ENCODE assay signal across 20 mouse cellular contexts in genomic region chr8:114137181-114137580, GRCm38 (mm10). TPM values are rescaled to one million over a fixed set of nuclear protein-coding genes. Genes with fewer than 3 reads are reported as not detected.
A peak's percentile ranks its signal among the peaks of the same experiment; 100 is the strongest.
DNase-seq lines count a peak whose midpoint lies in the region; ATAC-seq and TF ChIP-seq lines count a peak whose summit lies in the region.
"Had no signal": no experiment of that assay in that cellular context is flagged by ENCODE, and none has a peak within 500 bp of the region (broad histone marks: within the 10 kb centered on the region; RNA-seq: fewer than 3 reads in every experiment).

No protein-coding gene starts in this region.

- peak overlapping the region; percentile 67 for H3K27ac ChIP-seq in heart, adult 2 months
- no peak overlapping the region for H3K27ac ChIP-seq in heart, embryonic 11.5 days (ENCODE audit: low read depth, low read length)
- peak overlapping the region; percentile 61 for H3K27ac ChIP-seq in heart, postnatal 0 days (ENCODE audit: low read depth)
- H3K27ac ChIP-seq: embryonic facial prominence, embryonic 15.5 days; heart, embryonic 13.5 days; hindbrain, embryonic 13.5 days; kidney, embryonic 15.5 days; limb, embryonic 12.5 days; liver, embryonic 15.5 days had no signal

- H3K27me3 ChIP-seq in heart, adult 2 months (ENCODE audit: control insufficient read depth, insufficient read depth, low read length): no peaks in the 10 kb centered on the region
- no peaks in the 10 kb centered on the region for H3K27me3 ChIP-seq in heart, embryonic 11.5 days (ENCODE audit: control insufficient read depth, insufficient read depth, low read length)
- H3K27me3 ChIP-seq in heart, postnatal 0 days (ENCODE audit: control insufficient read depth, insufficient read depth, low read length): no peaks in the 10 kb centered on the region
- H3K27me3 ChIP-seq: CH12.LX; embryonic facial prominence, embryonic 15.5 days; heart, embryonic 13.5 days; hindbrain, embryonic 13.5 days; kidney, embryonic 15.5 days; limb, embryonic 12.5 days; liver, embryonic 15.5 days had no signal

- H3K36me3 ChIP-seq in heart, adult 2 months (ENCODE audit: control insufficient read depth, insufficient read depth, low read length): peaks cover 12% of the 10 kb centered on the region
- no peaks in the 10 kb centered on the region for H3K36me3 ChIP-seq in heart, embryonic 11.5 days (ENCODE audit: control insufficient read depth, insufficient read depth, low read length)
- H3K36me3 ChIP-seq in heart, postnatal 0 days (replicated peaks; ENCODE audit: control insufficient read depth, insufficient read depth, low read length): no peaks in the 10 kb centered on the region
- H3K36me3 ChIP-seq: embryonic facial prominence, embryonic 15.5 days; heart, embryonic 13.5 days; hindbrain, embryonic 13.5 days; kidney, embryonic 15.5 days; limb, embryonic 12.5 days; liver, embryonic 15.5 days had no signal

- DNase-seq in adrenal gland, postnatal 14 days: peak; percentile 24
- no peak for DNase-seq in adrenal gland, adult 8-10 months
- peak; percentile 20 to 27 for DNase-seq in heart, adult 2 months
- peak; percentile 18 for DNase-seq in adipocyte (ENCODE audit: low spot score)
- peak; percentile 34 for DNase-seq in heart, postnatal 0 days (ENCODE audit: low spot score)
- DNase-seq in frontal cortex, postnatal 10 days (ENCODE audit: low spot score in 2 of 2): no peak
- DNase-seq: cerebellum, adult 9-10 months; right cerebral cortex, postnatal 25 days; thymus, adult 2 months had no signal

- TF ChIP-seq CTCF in heart, adult 2 months (IDR thresholded peaks at IDR 0.05): no peak
- no peak for TF ChIP-seq CTCF in heart, postnatal 0 days (IDR thresholded peaks at IDR 0.05; ENCODE audit: low read depth)

- no peak overlapping the region for H3K4me2 ChIP-seq in heart, embryonic 11.5 days
- no peak overlapping the region for H3K4me2 ChIP-seq in heart, postnatal 0 days (ENCODE audit: low read depth, low read length)
- H3K4me2 ChIP-seq: embryonic facial prominence, embryonic 15.5 days; heart, embryonic 13.5 days; hindbrain, embryonic 13.5 days; kidney, embryonic 15.5 days; limb, embryonic 12.5 days; liver, embryonic 15.5 days; midbrain, embryonic 11.5 days had no signal

- no peak overlapping the region for H3K9ac ChIP-seq in heart, adult 2 months (ENCODE audit: low read depth, low read length)
- no peak overlapping the region for H3K9ac ChIP-seq in heart, embryonic 11.5 days (ENCODE audit: low read depth, low read length)
- H3K9ac ChIP-seq in heart, postnatal 0 days (replicated peaks; ENCODE audit: low read depth, low read length): no peak overlapping the region
- H3K9ac ChIP-seq: embryonic facial prominence, embryonic 15.5 days; heart, embryonic 13.5 days; hindbrain, embryonic 13.5 days; kidney, embryonic 15.5 days; limb, embryonic 12.5 days; liver, embryonic 15.5 days had no signal

- no peaks in the 10 kb centered on the region for H3K9me3 ChIP-seq in heart, embryonic 11.5 days (replicated peaks; ENCODE audit: control insufficient read depth, low read length)
- H3K9me3 ChIP-seq in heart, postnatal 0 days (replicated peaks; ENCODE audit: control insufficient read depth, low read length): no peaks in the 10 kb centered on the region
- H3K9me3 ChIP-seq: embryonic facial prominence, embryonic 15.5 days; heart, embryonic 13.5 days; hindbrain, embryonic 13.5 days; kidney, embryonic 15.5 days; limb, embryonic 12.5 days; liver, embryonic 15.5 days had no signal

- intact Hi-C loops in heart, adult 2 months (cut with DNase I): no loop called here

- ATAC-seq in heart, embryonic 11.5 days (replicated peaks; ENCODE audit: insufficient number of reproducible peaks, low FRiP score, low TSS enrichment): no peak
- 0 out of 2 replicates have a peak, but pooled peaks have one; percentile 24 for ATAC-seq in heart, postnatal 0 days (ENCODE audit: insufficient read depth, low read depth)
- ATAC-seq: forebrain, embryonic 16.5 days; lung, postnatal 0 days had no signal

- no peak overlapping the region for H3K4me3 ChIP-seq in heart, adult 2 months
- no peak overlapping the region for H3K4me3 ChIP-seq in heart, embryonic 11.5 days (ENCODE audit: low read depth, low read length)
- no peak overlapping the region for H3K4me3 ChIP-seq in heart, postnatal 0 days (ENCODE audit: low read depth, low read length)
- H3K4me3 ChIP-seq: embryonic facial prominence, embryonic 15.5 days; heart, embryonic 13.5 days; hindbrain, embryonic 13.5 days; kidney, embryonic 15.5 days; limb, embryonic 12.5 days; liver, embryonic 15.5 days had no signal

- WGBS in heart, adult 2 months: 64% methylated on average over 5 of the region's 5 CpGs
- 62% methylated on average over 5 of the region's 5 CpGs for WGBS in heart, embryonic 11.5 days (ENCODE audit: insufficient replicate concordance)
- WGBS in heart, postnatal 0 days: 37% methylated on average over 5 of the region's 5 CpGs

- peaks cover 3% of the 10 kb centered on the region for H3K4me1 ChIP-seq in heart, adult 2 months (ENCODE audit: control insufficient read depth, insufficient read depth, low read length)
- H3K4me1 ChIP-seq in heart, embryonic 11.5 days (ENCODE audit: control insufficient read depth, insufficient read depth, low read length): peaks cover 9% of the 10 kb centered on the region; the same call in 1 of the 2 replicates
- peaks cover 10% of the 10 kb centered on the region for H3K4me1 ChIP-seq in heart, postnatal 0 days (ENCODE audit: control insufficient read depth, insufficient read depth)

- 0 out of 2 replicates have a peak, but pooled peaks have one; percentile 10 for TF ChIP-seq POLR2A in heart, adult 2 months (IDR thresholded peaks at IDR 0.05; ENCODE audit: insufficient read depth, low read depth, low read length)

- 0 out of 2 replicates have a peak, but pooled peaks have one; percentile 33 for TF ChIP-seq EP300 in heart, adult 2 months (IDR thresholded peaks at IDR 0.05; ENCODE audit: insufficient read depth, low read depth, low read length)
- TF ChIP-seq EP300 in heart, postnatal 0 days (IDR thresholded peaks at IDR 0.05; ENCODE audit: low read depth): no peak

- H3K79me2 ChIP-seq in heart, adult 2 months (replicated peaks; ENCODE audit: control insufficient read depth, insufficient read depth, low read length): no peaks in the 10 kb centered on the region

RNA-seq across cellular contexts. Expression of gene Nudt7, which starts 3.8 kb away (rescaled TPM):
- total RNA-seq in adrenal gland, postnatal 14 days (2021): 77.9 and 82.2 TPM in 2 replicates
- 10 to 100 TPM; 39.7 to 69.5 (median 52.6) TPM for total RNA-seq in adrenal gland, adult 8-10 months (2022)
- total RNA-seq in heart, adult 2 months (2021): 10 to 100 TPM; 76.1 to 99.6 TPM
- 57.3 and 108 TPM in 2 replicates for polyA plus RNA-seq in heart, adult 2 months (2012; rRNA removed)
- 24.8 and 27.4 TPM in 2 replicates for polyA plus RNA-seq in heart, embryonic 11.5 days (2014; fragmentation: Nextera tagmentation; extraction: Ambion mirVana)
- 25.3 and 30.8 TPM in 2 replicates for total RNA-seq in heart, postnatal 0 days (2014; rRNA removed; ENCODE audit: low replicate concordance)
- polyA plus RNA-seq in heart, postnatal 0 days (2015; fragmentation: Nextera tagmentation; extraction: Ambion mirVana): 66.5 and 71.8 TPM in 2 replicates

Comparison
In these comparisons a context has a peak if more than half of its experiments do, and no peak if none do; other contexts are left out.
1. DNase-seq: peak in adrenal gland, postnatal 14 days (single experiment), heart, adult 2 months (2 of 2), adipocyte (single experiment) and heart, postnatal 0 days (single experiment); none in adrenal gland, adult 8-10 months (single experiment) and frontal cortex, postnatal 10 days (0 of 2).